Mouse (Mus musculus): ENCODE results near the gene Vps37b. TPM values are rescaled to one million over a fixed set of nuclear protein-coding genes. Genes with fewer than 3 reads are reported as not detected.

The Vps37b gene
- 74.8 and 87.1 TPM in 2 replicates for total RNA-seq (2023)

GRCm38 (mm10) chr5:124032001-124032508 lies at the start of gene Vps37b:
Gene Vps37b (minus strand): TSS chr5:124032270.

GRCm38 (mm10) chr5:123973299-123974178 lies 58.5 kb downstream of the Vps37b start, which contains the start of gene Hip1r:
Gene Hip1r (plus strand): TSS chr5:123973628.

Other genes starting within 250 kb of the Vps37b start
- 202 and 267 TPM in 2 replicates for gene Hcar2, start 166.8 kb downstream of the Vps37b start, total RNA-seq (2023)
- gene Hcar1, start 152.2 kb downstream of the Vps37b start, total RNA-seq (2023): not detected in 2 replicates
- 27.4 and 29.7 TPM in 2 replicates for gene Denr, start 125.1 kb downstream of the Vps37b start, total RNA-seq (2023)
- gene Gm43518, start 104.9 kb downstream of the Vps37b start, total RNA-seq (2023): not detected in 2 replicates
- gene Ccdc62, start 101.6 kb downstream of the Vps37b start, total RNA-seq (2023): 2.0 and 2.2 TPM in 2 replicates
- gene Hip1r, start 58.6 kb downstream of the Vps37b start, total RNA-seq (2023): 69.3 and 99.0 TPM in 2 replicates
- 3.1 and 3.7 TPM in 2 replicates for gene Abcb9, start 63.5 kb upstream of the Vps37b start, total RNA-seq (2023)
- 16.7 and 24.5 TPM in 2 replicates for gene Ogfod2, start 80.0 kb upstream of the Vps37b start, total RNA-seq (2023)
- 23.9 and 38.2 TPM in 2 replicates for gene Arl6ip4, start 83.8 kb upstream of the Vps37b start, total RNA-seq (2023)
- 1.9 and 2.1 TPM in 2 replicates for gene Pitpnm2, start 217.5 kb upstream of the Vps37b start, total RNA-seq (2023)

Measured in neutrophil, adult 65 days (primary cell).